Mouse (Mus musculus): ENCODE data around the gene Psme3. TPM values are rescaled to one million over a fixed set of nuclear protein-coding genes. Genes with fewer than 3 reads are reported as not detected.

Gene Psme3
- total and polyA plus RNA-seq, 2 experiments from 2014 or later, result 80.9 to 88.0 TPM

DNA sequence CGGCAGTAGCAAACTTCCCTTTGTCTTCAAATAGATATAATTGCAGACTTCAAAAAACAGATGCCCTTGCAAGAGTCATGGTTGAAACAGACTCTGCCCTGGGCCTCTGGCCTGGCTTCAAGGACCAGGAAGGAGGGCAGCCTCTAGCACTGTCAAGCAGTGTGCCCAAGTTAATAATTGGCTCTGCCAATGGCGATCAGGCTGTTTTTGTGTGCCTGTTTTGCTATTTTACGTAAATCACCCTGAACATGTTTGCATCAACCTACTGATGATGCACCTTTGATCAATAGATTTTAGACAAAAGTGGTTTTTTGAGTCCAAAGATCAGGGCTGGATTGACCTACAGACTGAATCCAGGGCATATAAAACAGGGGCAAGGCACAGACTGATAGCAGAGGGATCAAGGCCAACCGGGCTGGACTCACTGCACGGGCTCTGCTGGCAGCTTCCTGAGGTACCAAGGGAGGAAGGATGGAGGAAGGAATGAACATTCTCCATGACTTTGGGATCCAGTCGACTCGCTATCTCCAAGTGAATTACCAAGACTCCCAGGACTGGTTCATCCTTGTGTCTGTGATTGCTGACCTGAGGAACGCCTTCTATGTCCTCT lies 51.4 kb downstream of the Psme3 start, which contains the start of gene G6pc:
Gene G6pc, plus strand, starts transcription at position 236 of the 610 bp plus-strand sequence.
- DNase-seq, result no peak
- Histone ChIP-seq H3K4me1 (ENCODE audit: insufficient read depth) (no peaks in the 10 kb centered on the region), H3K36me3 (ENCODE audit: insufficient read depth) (no peaks in the 10 kb centered on the region), H3K4me2 (ENCODE audit: low read depth) (no peak within 1 kb of the TSS), H3K27me3 (ENCODE audit: insufficient read depth, low read length) (no peaks in the 10 kb centered on the region), H3K4me3 (ENCODE audit: low read depth, low read length) (no peak within 1 kb of the TSS), H3K9ac (no peak within 1 kb of the TSS), H3K27ac (ENCODE audit: low read depth, low read length) (no peak within 1 kb of the TSS), H3K9me3 (ENCODE audit: low read length) (no peaks in the 10 kb centered on the region)
- no peak for ATAC-seq
- TF ChIP-seq CTCF (IDR thresholded peaks at IDR 0.05; ENCODE audit: low read depth), result no peak
- 88% methylated on average over 8 of the region's 8 CpGs for WGBS

DNA sequence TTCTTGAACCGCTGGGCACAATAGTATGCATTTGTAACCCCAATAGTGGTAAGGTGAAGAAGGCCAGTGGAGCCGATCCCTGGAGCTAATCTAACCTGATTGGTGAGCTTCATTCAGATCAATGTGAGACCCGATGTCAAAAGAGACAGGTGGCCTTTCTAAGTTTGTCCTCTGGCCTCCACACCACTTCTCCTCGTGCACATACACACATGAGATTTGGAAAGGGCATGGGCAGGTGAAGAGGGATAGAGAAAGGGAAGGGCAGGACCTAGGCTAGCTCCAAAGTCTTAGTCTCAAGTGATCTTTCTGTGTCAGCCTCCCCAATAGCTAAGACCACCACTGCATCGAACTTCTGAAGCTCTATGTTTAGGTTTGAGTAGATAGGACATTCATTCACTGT lies 54.1 kb downstream of the Psme3 start:
- ATAC-seq, result no peak
- Histone ChIP-seq H3K9me3 (ENCODE audit: low read length) (no peaks in the 10 kb centered on the region), H3K4me2 (ENCODE audit: low read depth) (no peak overlapping the region), H3K9ac (no peak overlapping the region), H3K27me3 (ENCODE audit: insufficient read depth, low read length) (no peaks in the 10 kb centered on the region), H3K36me3 (ENCODE audit: insufficient read depth) (no peaks in the 10 kb centered on the region), H3K4me1 (ENCODE audit: insufficient read depth) (no peaks in the 10 kb centered on the region), H3K27ac (ENCODE audit: low read depth, low read length) (no peak overlapping the region), H3K4me3 (ENCODE audit: low read depth, low read length) (no peak overlapping the region)
- WGBS, result 75% methylated on average over 5 of the region's 5 CpGs
- DNase-seq, result no peak
- no peak for TF ChIP-seq CTCF (IDR thresholded peaks at IDR 0.05; ENCODE audit: low read depth)

Small RNA genes lying within 50 kb of the gene (microRNA-seq; reads per million reads assigned to microRNA genes)
- 0 reads per million in 2 experiments for gene Gm25593

Other genes starting within 250 kb of the Psme3 start
Only the 30 nearest of the 31 such genes appear.
- 0.23 and 0.71 TPM in 2 replicates for gene Hsd17b1, start 237.8 kb upstream of the Psme3 start, total RNA-seq (2014; rRNA removed)
- gene Hsd17b1, start 237.8 kb upstream of the Psme3 start, polyA plus RNA-seq (2015; fragmentation: Nextera tagmentation; extraction: Ambion mirVana), result not detected in 2 replicates
- 39.3 and 40.7 TPM in 2 replicates for gene Coasy, start 233.6 kb upstream of the Psme3 start, total RNA-seq (2014; rRNA removed)
- 39.8 and 40.2 TPM in 2 replicates for gene Coasy, start 233.6 kb upstream of the Psme3 start, polyA plus RNA-seq (2015; fragmentation: Nextera tagmentation; extraction: Ambion mirVana)
- 68.0 and 76.5 TPM in 2 replicates for gene Mlx, start 228.9 kb upstream of the Psme3 start, total RNA-seq (2014; rRNA removed)
- 78.0 and 82.4 TPM in 2 replicates for gene Mlx, start 228.9 kb upstream of the Psme3 start, polyA plus RNA-seq (2015; fragmentation: Nextera tagmentation; extraction: Ambion mirVana)
- 9.5 and 13.8 TPM in 2 replicates for gene Psmc3ip, start 220.8 kb upstream of the Psme3 start, total RNA-seq (2014; rRNA removed)
- 19.2 and 25.7 TPM in 2 replicates for gene Psmc3ip, start 220.8 kb upstream of the Psme3 start, polyA plus RNA-seq (2015; fragmentation: Nextera tagmentation; extraction: Ambion mirVana)
- gene Retreg3, start 196.3 kb upstream of the Psme3 start, total RNA-seq (2014; rRNA removed), result 53.3 and 59.0 TPM in 2 replicates
- 21.0 and 23.2 TPM in 2 replicates for gene Retreg3, start 196.3 kb upstream of the Psme3 start, polyA plus RNA-seq (2015; fragmentation: Nextera tagmentation; extraction: Ambion mirVana)
- 35.6 and 43.1 TPM in 2 replicates for gene Tubg1, start 196.3 kb upstream of the Psme3 start, total RNA-seq (2014; rRNA removed)
- gene Tubg1, start 196.3 kb upstream of the Psme3 start, polyA plus RNA-seq (2015; fragmentation: Nextera tagmentation; extraction: Ambion mirVana), result 64.8 and 66.6 TPM in 2 replicates
- gene Tubg2, start 160.3 kb upstream of the Psme3 start, total RNA-seq (2014; rRNA removed), result 23.2 and 28.6 TPM in 2 replicates
- 59.9 and 69.7 TPM in 2 replicates for gene Tubg2, start 160.3 kb upstream of the Psme3 start, polyA plus RNA-seq (2015; fragmentation: Nextera tagmentation; extraction: Ambion mirVana)
- gene Cntnap1, start 145.7 kb upstream of the Psme3 start, total RNA-seq (2014; rRNA removed), result 3.0 and 3.5 TPM in 2 replicates
- gene Cntnap1, start 145.7 kb upstream of the Psme3 start, polyA plus RNA-seq (2015; fragmentation: Nextera tagmentation; extraction: Ambion mirVana), result 0.35 and 1.1 TPM in 2 replicates
- gene Plekhh3, start 144.9 kb upstream of the Psme3 start, total RNA-seq (2014; rRNA removed), result 9.2 and 10.2 TPM in 2 replicates
- gene Plekhh3, start 144.9 kb upstream of the Psme3 start, polyA plus RNA-seq (2015; fragmentation: Nextera tagmentation; extraction: Ambion mirVana), result 4.9 and 5.3 TPM in 2 replicates
- 0.23 and 0.52 TPM in 2 replicates for gene Ccr10, start 140.8 kb upstream of the Psme3 start, total RNA-seq (2014; rRNA removed)
- gene Ccr10, start 140.8 kb upstream of the Psme3 start, polyA plus RNA-seq (2015; fragmentation: Nextera tagmentation; extraction: Ambion mirVana), result 0.15 and 0.24 TPM in 2 replicates
- gene Ezh1, start 89.8 kb upstream of the Psme3 start, total RNA-seq (2014; rRNA removed), result 25.6 and 27.7 TPM in 2 replicates
- gene Ezh1, start 89.8 kb upstream of the Psme3 start, polyA plus RNA-seq (2015; fragmentation: Nextera tagmentation; extraction: Ambion mirVana), result 18.8 and 22.5 TPM in 2 replicates
- gene Ramp2, start 70.2 kb upstream of the Psme3 start, total RNA-seq (2014; rRNA removed), result 42.9 and 46.0 TPM in 2 replicates
- 93.4 and 102 TPM in 2 replicates for gene Ramp2, start 70.2 kb upstream of the Psme3 start, polyA plus RNA-seq (2015; fragmentation: Nextera tagmentation; extraction: Ambion mirVana)
- gene Vps25, start 62.5 kb upstream of the Psme3 start, total RNA-seq (2014; rRNA removed), result 71.7 and 75.8 TPM in 2 replicates
- 135 and 138 TPM in 2 replicates for gene Vps25, start 62.5 kb upstream of the Psme3 start, polyA plus RNA-seq (2015; fragmentation: Nextera tagmentation; extraction: Ambion mirVana)
- 3.2 and 5.4 TPM in 2 replicates for gene Wnk4, start 55.6 kb upstream of the Psme3 start, total RNA-seq (2014; rRNA removed)
- gene Wnk4, start 55.6 kb upstream of the Psme3 start, polyA plus RNA-seq (2015; fragmentation: Nextera tagmentation; extraction: Ambion mirVana), result 7.8 and 9.1 TPM in 2 replicates
- gene Cntd1, start 37.2 kb upstream of the Psme3 start, total RNA-seq (2014; rRNA removed), result 0.10 and 0.15 TPM in 2 replicates
- 0.36 and 0.61 TPM in 2 replicates for gene Cntd1, start 37.2 kb upstream of the Psme3 start, polyA plus RNA-seq (2015; fragmentation: Nextera tagmentation; extraction: Ambion mirVana)
- 110 and 140 TPM in 2 replicates for gene Coa3, start 37.1 kb upstream of the Psme3 start, total RNA-seq (2014; rRNA removed)
- gene Coa3, start 37.1 kb upstream of the Psme3 start, polyA plus RNA-seq (2015; fragmentation: Nextera tagmentation; extraction: Ambion mirVana), result 208 and 233 TPM in 2 replicates
- 107 and 177 TPM in 2 replicates for gene Becn1, start 13.9 kb upstream of the Psme3 start, total RNA-seq (2014; rRNA removed)
- gene Becn1, start 13.9 kb upstream of the Psme3 start, polyA plus RNA-seq (2015; fragmentation: Nextera tagmentation; extraction: Ambion mirVana), result 133 and 145 TPM in 2 replicates
- gene Aoc2, start 8.8 kb downstream of the Psme3 start, total RNA-seq (2014; rRNA removed), result 2.7 and 4.4 TPM in 2 replicates
- 0.42 and 0.87 TPM in 2 replicates for gene Aoc2, start 8.8 kb downstream of the Psme3 start, polyA plus RNA-seq (2015; fragmentation: Nextera tagmentation; extraction: Ambion mirVana)
- gene Aoc3, start 14.4 kb downstream of the Psme3 start, total RNA-seq (2014; rRNA removed), result 0.31 and 0.43 TPM in 2 replicates
- 0.05 and 0.08 TPM in 2 replicates for gene Aoc3, start 14.4 kb downstream of the Psme3 start, polyA plus RNA-seq (2015; fragmentation: Nextera tagmentation; extraction: Ambion mirVana)
- gene G6pc, start 51.3 kb downstream of the Psme3 start, total RNA-seq (2014; rRNA removed), result not detected in 2 replicates
- not detected in 2 replicates for gene G6pc, start 51.3 kb downstream of the Psme3 start, polyA plus RNA-seq (2015; fragmentation: Nextera tagmentation; extraction: Ambion mirVana)
- 87.8 and 89.8 TPM in 2 replicates for gene Aarsd1, start 101.4 kb downstream of the Psme3 start, total RNA-seq (2014; rRNA removed)
- gene Aarsd1, start 101.4 kb downstream of the Psme3 start, polyA plus RNA-seq (2015; fragmentation: Nextera tagmentation; extraction: Ambion mirVana), result 90.9 and 101 TPM in 2 replicates
- 1.0 and 5.7 TPM in 2 replicates for gene Gm27029, start 108.6 kb downstream of the Psme3 start, total RNA-seq (2014; rRNA removed)
- 5.1 and 6.2 TPM in 2 replicates for gene Gm27029, start 108.6 kb downstream of the Psme3 start, polyA plus RNA-seq (2015; fragmentation: Nextera tagmentation; extraction: Ambion mirVana)
- gene Rundc1, start 108.9 kb downstream of the Psme3 start, total RNA-seq (2014; rRNA removed), result 10.9 and 12.6 TPM in 2 replicates
- gene Rundc1, start 108.9 kb downstream of the Psme3 start, polyA plus RNA-seq (2015; fragmentation: Nextera tagmentation; extraction: Ambion mirVana), result 18.9 and 24.4 TPM in 2 replicates
- 0.62 and 1.8 TPM in 2 replicates for gene Ptges3l, start 109.1 kb downstream of the Psme3 start, total RNA-seq (2014; rRNA removed)
- 1.2 and 2.4 TPM in 2 replicates for gene Ptges3l, start 109.1 kb downstream of the Psme3 start, polyA plus RNA-seq (2015; fragmentation: Nextera tagmentation; extraction: Ambion mirVana)
- 785 and 1,503 TPM in 2 replicates for gene Rpl27, start 126.1 kb downstream of the Psme3 start, total RNA-seq (2014; rRNA removed)
- 274 and 348 TPM in 2 replicates for gene Rpl27, start 126.1 kb downstream of the Psme3 start, polyA plus RNA-seq (2015; fragmentation: Nextera tagmentation; extraction: Ambion mirVana)
- gene Ifi35, start 132.2 kb downstream of the Psme3 start, total RNA-seq (2014; rRNA removed), result 3.2 and 5.2 TPM in 2 replicates
- gene Ifi35, start 132.2 kb downstream of the Psme3 start, polyA plus RNA-seq (2015; fragmentation: Nextera tagmentation; extraction: Ambion mirVana), result 3.8 and 5.1 TPM in 2 replicates
- 61.9 and 71.4 TPM in 2 replicates for gene Rnd2, start 148.8 kb downstream of the Psme3 start, total RNA-seq (2014; rRNA removed)
- 88.1 and 96.6 TPM in 2 replicates for gene Rnd2, start 148.8 kb downstream of the Psme3 start, polyA plus RNA-seq (2015; fragmentation: Nextera tagmentation; extraction: Ambion mirVana)
- 131 and 174 TPM in 2 replicates for gene Vat1, start 150.0 kb downstream of the Psme3 start, total RNA-seq (2014; rRNA removed)
- gene Vat1, start 150.0 kb downstream of the Psme3 start, polyA plus RNA-seq (2015; fragmentation: Nextera tagmentation; extraction: Ambion mirVana), result 73.3 and 92.7 TPM in 2 replicates
- gene Brca1, start 235.7 kb downstream of the Psme3 start, total RNA-seq (2014; rRNA removed), result 3.3 and 4.2 TPM in 2 replicates
- 1.3 and 1.7 TPM in 2 replicates for gene Brca1, start 235.7 kb downstream of the Psme3 start, polyA plus RNA-seq (2015; fragmentation: Nextera tagmentation; extraction: Ambion mirVana)
- gene Nbr1, start 235.9 kb downstream of the Psme3 start, total RNA-seq (2014; rRNA removed), result 121 and 141 TPM in 2 replicates
- 54.9 and 64.7 TPM in 2 replicates for gene Nbr1, start 235.9 kb downstream of the Psme3 start, polyA plus RNA-seq (2015; fragmentation: Nextera tagmentation; extraction: Ambion mirVana)

Measured in forebrain, postnatal 0 days (tissue).